In the genomic region with DNA sequence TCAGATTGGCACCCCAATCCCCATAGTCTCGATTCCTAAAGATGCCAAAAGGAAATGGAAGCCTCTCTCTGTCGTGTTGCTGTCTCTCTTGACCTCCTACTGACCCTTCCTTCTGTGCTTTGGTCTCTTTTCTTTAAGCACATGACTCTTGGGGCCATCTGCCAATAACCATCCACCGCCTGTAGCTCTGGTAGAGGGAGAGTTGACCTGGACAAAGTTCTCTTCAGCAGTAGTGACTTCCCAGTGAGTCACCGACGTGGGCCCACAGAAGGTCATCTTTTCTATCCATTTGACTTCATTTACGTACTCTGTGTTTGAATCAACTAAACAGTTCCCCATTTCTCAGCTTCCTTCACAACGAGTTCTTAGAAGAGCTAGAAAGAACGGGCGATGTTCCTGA, we compare ENCODE assay signal across 21 mouse cellular contexts. TPM values are rescaled to one million over a fixed set of nuclear protein-coding genes. Genes with fewer than 3 reads are reported as not detected.
A peak's percentile ranks its signal among the peaks of the same experiment; 100 is the strongest.
DNase-seq lines count a peak whose midpoint lies in the region; ATAC-seq and TF ChIP-seq lines count a peak whose summit lies in the region.
"Had no signal": no experiment of that assay in that cellular context is flagged by ENCODE, and none has a peak within 500 bp of the region (broad histone marks: within the 10 kb centered on the region; RNA-seq: fewer than 3 reads in every experiment).

No protein-coding gene starts in this region.

- WGBS in kidney, adult 2 months = 50% methylated on average over 9 of the region's 9 CpGs
- WGBS in kidney, embryonic 16.5 days = 78% methylated on average over 9 of the region's 9 CpGs

- no peak overlapping the region for H3K9ac ChIP-seq in kidney, embryonic 16.5 days (replicated peaks; ENCODE audit: low read length)
- H3K9ac ChIP-seq: forebrain, embryonic 12.5 days; hindbrain, embryonic 14.5 days; lung, embryonic 14.5 days; midbrain, embryonic 15.5 days; neural tube, embryonic 15.5 days; stomach, embryonic 15.5 days had no signal

- no peaks in the 10 kb centered on the region for H3K27me3 ChIP-seq in kidney, adult 2 months (replicated peaks; ENCODE audit: control insufficient read depth, insufficient read depth, low read length)
- no peaks in the 10 kb centered on the region for H3K27me3 ChIP-seq in kidney, embryonic 16.5 days (ENCODE audit: insufficient read depth, low read length)
- H3K27me3 ChIP-seq: forebrain, embryonic 12.5 days; midbrain, embryonic 15.5 days; neural tube, embryonic 15.5 days; stomach, embryonic 15.5 days had no signal

- no peak for ATAC-seq in kidney, embryonic 16.5 days (ENCODE audit: low FRiP score, low TSS enrichment)
- peak; percentile 27; the same call in 1 of the 2 replicates for ATAC-seq in megakaryocyte, adult 5-6 weeks (ENCODE audit: poor library complexity, severe bottlenecking)
- ATAC-seq: midbrain, embryonic 15.5 days had no signal

- peak; percentile 93 for DNase-seq in kidney, adult 2 months
- DNase-seq in 416B (ENCODE audit: low read depth) = peak; percentile 13
- DNase-seq in adipocyte (ENCODE audit: low spot score) = peak; percentile 57
- no peak for DNase-seq in embryo, embryonic 10 days (ENCODE audit: low spot score)
- DNase-seq in heart, adult 8-10 months (ENCODE audit: low spot score) = no peak
- DNase-seq: cerebellum, adult 9-10 months; heart, adult 18-20 months; heart, postnatal 36 days; left cerebral cortex, postnatal 4 days; lung, embryonic 14.5 days; right cerebral cortex, postnatal 14 days; thymus, adult 2 months had no signal

- TF ChIP-seq CTCF in kidney, adult 2 months (conservative IDR thresholded peaks at IDR 0.05; ENCODE audit: insufficient read depth, insufficient read length, low read depth, low read length) = no peak

- H3K4me3 ChIP-seq in kidney, adult 2 months (ENCODE audit: insufficient read depth, low read depth, low read length) = no peak overlapping the region
- H3K4me3 ChIP-seq in kidney, embryonic 16.5 days (ENCODE audit: low read length) = no peak overlapping the region
- H3K4me3 ChIP-seq: forebrain, embryonic 12.5 days; midbrain, embryonic 15.5 days; myocyte; neural tube, embryonic 15.5 days; stomach, embryonic 15.5 days had no signal

- no peak overlapping the region for H3K4me2 ChIP-seq in kidney, embryonic 16.5 days (replicated peaks; ENCODE audit: low read depth, low read length)
- H3K4me2 ChIP-seq: forebrain, embryonic 12.5 days; hindbrain, embryonic 14.5 days; liver, embryonic 11.5 days; lung, embryonic 14.5 days; midbrain, embryonic 15.5 days; neural tube, embryonic 15.5 days; stomach, embryonic 15.5 days had no signal

- H3K36me3 ChIP-seq in kidney, adult 2 months (ENCODE audit: control insufficient read depth, insufficient read depth, low read length) = peaks cover 7% of the 10 kb centered on the region
- H3K36me3 ChIP-seq in kidney, embryonic 16.5 days (ENCODE audit: insufficient read depth, low read length) = no peaks in the 10 kb centered on the region
- H3K36me3 ChIP-seq: forebrain, embryonic 12.5 days; midbrain, embryonic 15.5 days; neural tube, embryonic 15.5 days; stomach, embryonic 15.5 days had no signal

- TF ChIP-seq POLR2A in kidney, adult 2 months (IDR thresholded peaks at IDR 0.05; ENCODE audit: low read depth, low read length) = no peak

- no peaks in the 10 kb centered on the region for H3K9me3 ChIP-seq in kidney, embryonic 16.5 days (ENCODE audit: low read length)
- H3K9me3 ChIP-seq: forebrain, embryonic 12.5 days; midbrain, embryonic 15.5 days; neural tube, embryonic 15.5 days; stomach, embryonic 15.5 days had no signal

- peaks cover 14% of the 10 kb centered on the region; the same call in 1 of the 2 replicates for H3K4me1 ChIP-seq in kidney, adult 2 months (ENCODE audit: control insufficient read depth, insufficient read depth, low read length)
- H3K4me1 ChIP-seq in kidney, embryonic 16.5 days (ENCODE audit: insufficient read depth, low read length) = no peaks in the 10 kb centered on the region
- H3K4me1 ChIP-seq: forebrain, embryonic 12.5 days; midbrain, embryonic 15.5 days; neural tube, embryonic 15.5 days; stomach, embryonic 15.5 days had no signal

- peak overlapping the region; percentile 57 for H3K27ac ChIP-seq in kidney, adult 2 months (ENCODE audit: insufficient read depth, low read depth, low read length)
- H3K27ac ChIP-seq in kidney, embryonic 16.5 days (ENCODE audit: low read length) = no peak overlapping the region
- H3K27ac ChIP-seq: forebrain, embryonic 12.5 days; hindbrain, embryonic 14.5 days; midbrain, embryonic 15.5 days; neural tube, embryonic 15.5 days; stomach, embryonic 15.5 days had no signal

RNA-seq across cellular contexts. Expression of a gene that starts 30.0 kb away (rescaled TPM):
- polyA plus RNA-seq in kidney, adult 2 months (2012; rRNA removed) = 96.6 and 114 TPM in 2 replicates
- 9.6 and 10.5 TPM in 2 replicates for polyA plus RNA-seq in kidney, embryonic 16.5 days (2015; fragmentation: Nextera tagmentation; extraction: Ambion mirVana)
- total RNA-seq in megakaryocyte, adult 5-6 weeks (2015) = 2.1 and 4.1 TPM in 2 replicates
- 0.59 and 1.4 TPM in 2 replicates for total RNA-seq in megakaryocyte, adult 5-6 weeks (2017)
- 1 to 10 TPM in 3 of 4 experiments, under 1 TPM in 1; 0.98 to 1.6 (median 1.4) TPM for total RNA-seq in heart, adult 8-10 months (2022)

RNA-seq across cellular contexts. Expression of a gene that starts 36.1 kb away (rescaled TPM):
- 41.6 and 45.4 TPM in 2 replicates for polyA plus RNA-seq in kidney, adult 2 months (2012; rRNA removed)
- polyA plus RNA-seq in kidney, embryonic 16.5 days (2015; fragmentation: Nextera tagmentation; extraction: Ambion mirVana) = 37.3 and 40.0 TPM in 2 replicates
- total RNA-seq in megakaryocyte, adult 5-6 weeks (2015) = 15.6 and 17.2 TPM in 2 replicates
- total RNA-seq in megakaryocyte, adult 5-6 weeks (2017) = 5.7 and 6.2 TPM in 2 replicates
- total RNA-seq in heart, adult 8-10 months (2022) = 10 to 100 TPM; 22.9 to 29.0 (median 26.5) TPM

Comparison
In these comparisons a context has a peak if more than half of its experiments do, and no peak if none do; other contexts are left out.
1. DNase-seq: peak in kidney, adult 2 months (single experiment), 416B (single experiment) and adipocyte (single experiment); none in embryo, embryonic 10 days (single experiment) and heart, adult 8-10 months (single experiment).